15 mouse cellular contexts compared by ENCODE assay signal in genomic region chr5:38487247-38487646, GRCm38 (mm10).
"Had no signal": no experiment of that assay in that cellular context is flagged by ENCODE, and none has a peak within 500 bp of the region (broad histone marks: within the 10 kb centered on the region; RNA-seq: fewer than 3 reads in every experiment).

No protein-coding gene starts in this region.

- H3K36me3 ChIP-seq: lung, embryonic 15.5 days had no signal

- DNase-seq: kidney, adult 2 months; layer of hippocampus, adult 9-11 months; lung, adult 18-20 months; lung, postnatal 10 days; lung, postnatal 36 days; midbrain, embryonic 14.5 days; right cerebral cortex, postnatal 4 days; thymus, adult 18-20 months; thymus, postnatal 36 days had no signal

- H3K27ac ChIP-seq: kidney, postnatal 0 days; layer of hippocampus, adult 2 months; lung, embryonic 15.5 days had no signal

- H3K9ac ChIP-seq: lung, embryonic 15.5 days had no signal

- H3K4me3 ChIP-seq: layer of hippocampus, adult 2 months; lung, embryonic 15.5 days; megakaryocyte, embryonic 14.5 days had no signal

- ATAC-seq: intestine, postnatal 0 days had no signal

- H3K27me3 ChIP-seq: lung, embryonic 15.5 days had no signal

- H3K4me1 ChIP-seq: lung, embryonic 15.5 days had no signal

- H3K4me2 ChIP-seq: lung, embryonic 15.5 days; midbrain, embryonic 11.5 days had no signal

- H3K9me3 ChIP-seq: lung, embryonic 15.5 days had no signal
